Mouse (Mus musculus) liver, embryonic 11.5 days (tissue): ENCODE measurements at regions not wholly inside any gene's neighbourhood (a gene's known extent, or its start where the extent isn't known, plus 50 kb on each side); places are given as distances from the start of the nearest gene placed in this dataset.
"Not testable (repeated sequence)": the region's sequence is repeated elsewhere in the genome, so short reads cannot be mapped to it uniquely, and the experiment has no call there.

Experiments used
- ATAC-seq: fragments of 200-750 bp; cut with Nextera tagmentation; replicated peaks from 2 replicates; pipeline ENCODE4 v1.8.0; 2017; ENCODE audit warnings: moderate number of reproducible peaks, mild to moderate bottlenecking, moderate TSS enrichment, moderate library complexity; ENCODE audit not compliant: low FRiP score
- DNase-seq: peaks from one replicate; pipeline ENCODE4 v3.0.0-alpha.2; 2017; ENCODE audit warnings: low spot score
- H3K27ac ChIP-seq: fragments of 300-500 bp; sonication (generic); 2 replicates; pipeline ENCODE4 v1.5.1; 2014; ENCODE audit warnings: mild to moderate bottlenecking, low read depth, low read length, control low read depth
- H3K27me3 ChIP-seq: fragments of 300-500 bp; sonication (generic); replicated peaks from 2 replicates; pipeline ENCODE4 v1.6.1; 2014; ENCODE audit warnings: low read length, mixed read lengths; ENCODE audit not compliant: control insufficient read depth, insufficient read depth
- H3K36me3 ChIP-seq: fragments of 300-500 bp; sonication (generic); 2 replicates; pipeline ENCODE4 v1.6.1; 2014; ENCODE audit warnings: mild to moderate bottlenecking, low read length, moderate library complexity, mixed read lengths; ENCODE audit not compliant: control insufficient read depth, insufficient read depth
- H3K4me1 ChIP-seq: fragments of 300-500 bp; sonication (generic); replicated peaks from 2 replicates; pipeline ENCODE4 v1.6.1; 2014; ENCODE audit warnings: low read length, mixed read lengths; ENCODE audit not compliant: control insufficient read depth, insufficient read depth
- H3K4me2 ChIP-seq: fragments of 300-500 bp; sonication (generic); 2 replicates; pipeline ENCODE4 v1.6.1; 2014; ENCODE audit warnings: mild to moderate bottlenecking, control low read depth, moderate library complexity
- H3K4me3 ChIP-seq: fragments of 300-500 bp; sonication (generic); 2 replicates; pipeline ENCODE4 v1.5.1; 2014; ENCODE audit warnings: low read depth, low read length, control low read depth
- H3K9ac ChIP-seq: fragments of 300-500 bp; sonication (generic); 2 replicates; pipeline ENCODE4 v1.6.1; 2014; ENCODE audit warnings: low read depth, low read length, control low read depth
- H3K9me3 ChIP-seq: fragments of 300-500 bp; sonication (generic); 2 replicates; pipeline ENCODE4 v1.6.1; 2016; ENCODE audit warnings: low read length, inconsistent platforms, mixed read lengths; ENCODE audit not compliant: control insufficient read depth
- WGBS: fragments of 180-500 bp; shearing (Covaris S2); extraction: QIAGEN DNeasy Blood & Tissue Kit; methylation state at CpG from one replicate; pipeline ENCODE4 v1.1.7; 2014; 5-methylcytosine and 5-hydroxymethylcytosine counted together

DNA sequence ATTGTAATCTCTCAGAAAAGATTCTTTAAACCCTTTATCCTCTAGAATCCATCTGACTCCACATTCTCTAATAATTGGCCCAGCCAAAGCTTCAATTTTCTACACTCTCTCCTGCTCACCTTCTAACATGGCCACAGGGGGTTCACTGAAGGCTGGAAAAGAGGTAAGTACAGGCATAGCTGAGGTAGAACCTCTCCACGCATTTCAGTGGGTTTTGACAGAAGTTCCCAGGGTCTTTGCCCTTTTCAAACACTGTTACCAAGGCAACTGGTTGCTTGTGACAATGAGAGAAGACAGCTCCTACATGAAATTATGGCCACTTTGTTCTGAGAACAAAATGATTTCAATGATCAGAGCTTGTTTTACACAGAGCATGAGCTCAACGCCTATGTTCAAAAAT is 231.2 kb downstream of the Htr7 start:
- Histone ChIP-seq H3K9ac (no peak overlapping the region), H3K4me3 (no peak overlapping the region), H3K9me3 (no peaks in the 10 kb centered on the region), H3K27ac (no peak overlapping the region), H3K4me1 (no peaks in the 10 kb centered on the region), H3K36me3 (no peaks in the 10 kb centered on the region), H3K27me3 (no peaks in the 10 kb centered on the region), H3K4me2 (no peak overlapping the region)
- WGBS: 70% methylated on average over 2 of the region's 2 CpGs
- ATAC-seq (no peak), DNase-seq (no peak)

DNA sequence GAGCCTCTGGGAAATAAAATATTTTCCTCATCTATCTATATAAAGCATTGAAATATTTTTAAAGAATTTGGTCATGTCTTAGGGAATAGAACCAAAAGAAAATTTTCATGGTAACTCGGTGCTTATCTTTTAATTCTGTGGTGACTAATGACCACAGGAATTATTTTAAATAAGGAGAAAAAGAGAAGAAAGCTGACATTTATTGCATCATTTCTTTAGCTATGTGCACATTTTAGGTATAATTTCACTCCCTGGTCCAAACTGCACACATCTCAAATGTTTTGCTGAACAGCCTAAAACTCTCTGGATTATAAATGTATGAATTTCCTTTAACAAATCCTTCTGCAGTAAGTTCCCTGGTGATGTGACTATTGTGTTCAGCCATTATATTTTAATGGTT is 237.7 kb downstream of the Htr7 start:
- Histone ChIP-seq H3K36me3 (no peaks in the 10 kb centered on the region), H3K4me3 (no peak overlapping the region), H3K4me2 (no peak overlapping the region), H3K9ac (no peak overlapping the region), H3K27ac (no peak overlapping the region), H3K9me3 (no peaks in the 10 kb centered on the region), H3K27me3 (no peaks in the 10 kb centered on the region), H3K4me1 (no peaks in the 10 kb centered on the region)
- WGBS: 80% methylated on average over 1 of the region's 1 CpGs
- ATAC-seq (no peak), DNase-seq (no peak)

DNA sequence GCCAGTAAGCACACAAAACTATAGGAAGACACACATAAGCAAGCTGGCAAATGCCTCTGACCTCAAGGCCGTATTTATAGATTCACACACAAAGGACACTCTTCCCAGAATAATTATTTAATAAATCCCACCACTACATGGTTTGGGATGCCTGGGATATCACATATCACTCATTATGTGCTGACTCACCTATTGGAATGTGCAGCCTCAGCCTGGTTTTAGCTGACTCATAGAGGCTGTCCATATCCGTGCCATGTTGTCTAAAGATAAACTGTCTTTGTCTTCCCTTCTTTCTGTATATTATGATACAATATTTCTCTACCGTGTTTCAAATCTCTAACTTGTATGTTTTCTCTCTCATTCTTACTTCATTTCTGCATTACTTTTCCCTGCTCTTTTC is 262.6 kb downstream of the Htr7 start:
- Histone ChIP-seq H3K36me3 (no peaks in the 10 kb centered on the region), H3K4me1 (no peaks in the 10 kb centered on the region), H3K27ac (no peak overlapping the region), H3K27me3 (no peaks in the 10 kb centered on the region), H3K9me3 (no peaks in the 10 kb centered on the region), H3K4me3 (no peak overlapping the region), H3K4me2 (no peak overlapping the region), H3K9ac (no peak overlapping the region)
- no peak for ATAC-seq
- no peak for DNase-seq
- 90% methylated on average over 3 of the region's 3 CpGs for WGBS

DNA sequence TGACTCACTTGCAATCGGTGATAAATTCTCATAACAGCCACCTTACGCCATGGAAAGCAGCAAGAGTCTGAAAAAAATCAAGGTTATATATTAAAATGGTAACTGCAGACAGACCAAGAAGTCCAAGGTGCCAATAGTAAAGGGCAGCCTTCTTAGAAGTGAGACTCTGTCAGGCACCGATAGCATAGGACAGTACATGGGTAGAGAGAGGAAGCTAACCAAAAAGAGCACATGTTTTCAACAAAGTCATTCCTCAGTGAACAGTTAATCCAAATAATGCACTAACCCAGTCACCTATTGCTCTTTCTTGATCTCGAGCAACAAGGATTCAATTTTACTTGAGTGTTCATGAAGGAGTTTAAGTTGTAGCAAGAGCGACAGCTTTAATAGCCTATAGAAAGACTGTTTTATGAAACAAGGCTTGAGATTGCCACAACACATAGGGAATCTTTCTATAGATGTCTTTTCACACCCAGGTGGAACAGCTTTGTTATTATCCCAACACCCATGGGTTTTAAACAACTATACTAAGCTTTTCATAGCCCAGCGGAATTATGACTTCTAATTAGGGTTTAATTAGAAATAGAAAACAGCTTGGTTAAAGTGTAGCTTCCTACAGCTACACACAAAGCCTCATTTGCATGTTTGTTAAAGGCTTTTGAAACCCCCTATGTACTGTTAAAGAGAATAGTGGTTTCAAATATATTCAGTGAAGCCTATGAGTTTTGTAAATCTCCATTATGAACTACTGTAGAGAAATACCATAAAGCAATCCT is 269.9 kb downstream of the Htr7 start:
- Histone ChIP-seq H3K9ac (no peak overlapping the region), H3K9me3 (no peaks in the 10 kb centered on the region), H3K36me3 (no peaks in the 10 kb centered on the region), H3K4me2 (no peak overlapping the region), H3K27me3 (no peaks in the 10 kb centered on the region), H3K27ac (no peak overlapping the region), H3K4me3 (no peak overlapping the region), H3K4me1 (no peaks in the 10 kb centered on the region)
- ATAC-seq: no peak
- WGBS: 87% methylated on average over 6 of the region's 6 CpGs
- no peak for DNase-seq

- not testable (repeated sequence) for ATAC-seq
- WGBS: 66% methylated on average over 11 of the region's 11 CpGs
Observed at GRCm38 (mm10) chr19:35761750-35762149, 295.6 kb downstream of the Htr7 start.

DNA sequence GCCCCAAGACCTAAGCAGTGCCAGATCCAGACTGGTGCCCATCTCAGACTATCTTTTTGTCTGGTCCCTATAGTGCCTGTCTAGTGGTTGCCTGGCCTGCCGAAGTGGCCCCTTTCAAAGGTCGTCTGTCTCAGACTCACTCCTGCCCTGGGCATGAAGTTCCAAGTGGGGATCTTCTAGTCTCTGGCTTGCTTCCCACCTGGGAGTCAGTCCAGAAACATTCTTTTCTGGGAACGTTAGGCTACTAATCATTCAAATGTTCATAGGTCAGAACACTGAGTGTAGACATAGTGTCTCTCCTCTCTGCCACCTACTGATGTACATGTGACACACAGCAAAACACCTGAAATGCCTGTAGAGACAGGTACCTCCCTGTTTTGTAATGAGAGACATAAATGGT is 297.6 kb downstream of the Htr7 start:
- 75% methylated on average over 3 of the region's 3 CpGs for WGBS
- no peaks in the 10 kb centered on the region for H3K9me3 ChIP-seq

More at GRCm38 (mm10) chr19:35761750-35762149, 295.6 kb downstream of the Htr7 start:
- H3K4me2 ChIP-seq, H3K4me3 ChIP-seq, H3K9ac ChIP-seq, H3K9me3 ChIP-seq, H3K36me3 ChIP-seq, H3K27ac ChIP-seq, DNase-seq, H3K27me3 ChIP-seq, H3K4me1 ChIP-seq: not testable (repeated sequence)

DNA sequence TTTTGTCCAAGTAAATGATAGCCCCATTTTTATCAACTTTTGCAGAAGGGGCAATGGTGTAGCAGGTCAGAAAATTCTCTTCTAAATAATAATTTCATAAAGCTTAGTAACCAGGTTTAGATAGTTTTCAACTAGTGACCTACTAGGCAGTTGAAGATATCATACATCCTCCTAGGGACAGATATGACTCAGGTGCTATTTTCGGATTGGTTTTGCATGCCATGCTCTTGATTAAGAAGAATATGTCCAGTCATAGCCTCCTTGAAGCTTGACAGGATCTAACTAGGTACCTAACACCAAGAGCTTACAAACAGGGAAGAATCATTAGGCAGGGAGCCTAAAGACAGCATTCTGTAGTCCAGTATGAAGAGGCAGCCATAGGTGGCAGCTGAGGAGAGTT is 301.8 kb downstream of the Htr7 start:
- H3K9me3 ChIP-seq: no peaks in the 10 kb centered on the region
- H3K4me2 ChIP-seq: no peak overlapping the region
- no peaks in the 10 kb centered on the region for H3K36me3 ChIP-seq
- no peak overlapping the region for H3K4me3 ChIP-seq
- H3K27me3 ChIP-seq: no peaks in the 10 kb centered on the region
- H3K27ac ChIP-seq: no peak overlapping the region
- no peak overlapping the region for H3K9ac ChIP-seq
- no peaks in the 10 kb centered on the region for H3K4me1 ChIP-seq
- ATAC-seq (no peak), DNase-seq (no peak)
- 58% methylated on average over 1 of the region's 1 CpGs for WGBS

More for the DNA sequence above, 297.6 kb downstream of the Htr7 start:
- H3K9ac ChIP-seq: no peak overlapping the region
- ATAC-seq (no peak), DNase-seq (no peak)
- no peaks in the 10 kb centered on the region for H3K4me1 ChIP-seq
- no peaks in the 10 kb centered on the region for H3K27me3 ChIP-seq
- H3K27ac ChIP-seq: no peak overlapping the region
- H3K36me3 ChIP-seq: no peaks in the 10 kb centered on the region
- no peak overlapping the region for H3K4me2 ChIP-seq
- no peak overlapping the region for H3K4me3 ChIP-seq

GRCm38 (mm10) chr19:35735754-35736153 is 321.6 kb downstream of the Htr7 start:
- H3K9ac ChIP-seq: no peak overlapping the region
- H3K27ac ChIP-seq: no peak overlapping the region
- no peak overlapping the region for H3K4me3 ChIP-seq
- H3K4me1 ChIP-seq: no peaks in the 10 kb centered on the region
- no peak for ATAC-seq
- H3K27me3 ChIP-seq: no peaks in the 10 kb centered on the region
- H3K36me3 ChIP-seq: no peaks in the 10 kb centered on the region
- H3K9me3 ChIP-seq: no peaks in the 10 kb centered on the region
- H3K4me2 ChIP-seq: no peak overlapping the region
- 67% methylated on average over 4 of the region's 4 CpGs for WGBS
- no peak for DNase-seq

GRCm38 (mm10) chr19:35728436-35729060 is 328.8 kb downstream of the Htr7 start:
- ATAC-seq (no peak), DNase-seq (no peak)
- no peak overlapping the region for H3K27ac ChIP-seq
- H3K9ac ChIP-seq: no peak overlapping the region
- no peaks in the 10 kb centered on the region for H3K4me1 ChIP-seq
- H3K27me3 ChIP-seq: no peaks in the 10 kb centered on the region
- H3K4me3 ChIP-seq: no peak overlapping the region
- no peaks in the 10 kb centered on the region for H3K36me3 ChIP-seq
- H3K4me2 ChIP-seq: no peak overlapping the region
- WGBS: 60% methylated on average over 3 of the region's 3 CpGs
- no peaks in the 10 kb centered on the region for H3K9me3 ChIP-seq
